Mouse (Mus musculus) embryonic facial prominence, embryonic 10.5 days (tissue): Measurements from ENCODE around the gene Ap2b1. TPM values are rescaled to one million over a fixed set of nuclear protein-coding genes. Genes with fewer than 3 reads are reported as not detected.

Experiments used
- DNase-seq: peaks from one replicate; pipeline ENCODE4 v3.0.0-alpha.2; 2017; ENCODE audit warnings: low spot score
- H3K27ac ChIP-seq: fragments of 300-500 bp; sonication (generic); replicated peaks from 2 replicates; pipeline ENCODE4 v1.5.1; 2016; ENCODE audit warnings: mild to moderate bottlenecking
- H3K27me3 ChIP-seq: fragments of 300-500 bp; sonication (generic); replicated peaks from 2 replicates; pipeline ENCODE4 v1.6.1; 2016; ENCODE audit warnings: low read depth, mild to moderate bottlenecking; ENCODE audit not compliant: poor library complexity, severe bottlenecking
- H3K36me3 ChIP-seq: fragments of 300-500 bp; sonication (generic); replicated peaks from 2 replicates; pipeline ENCODE4 v1.6.1; 2016; ENCODE audit warnings: mild to moderate bottlenecking, moderate library complexity
- H3K4me1 ChIP-seq: fragments of 300-500 bp; sonication (generic); 2 replicates; pipeline ENCODE4 v1.6.1; 2016
- H3K4me3 ChIP-seq: fragments of 300-500 bp; sonication (generic); 2 replicates; pipeline ENCODE4 v1.5.1; 2016; ENCODE audit warnings: mild to moderate bottlenecking, moderate library complexity
- H3K9me3 ChIP-seq: fragments of 300-500 bp; sonication (generic); 2 replicates; pipeline ENCODE4 v1.6.1; 2016; ENCODE audit warnings: mild to moderate bottlenecking
- WGBS: fragments of 180-500 bp; shearing (Covaris S2); methylation state at CpG from one replicate; pipeline ENCODE4 v1.1.7; 2016; 5-methylcytosine and 5-hydroxymethylcytosine counted together
- polyA plus RNA-seq: library from polyadenylated mRNA; unstranded; fragments of >200 nt; fragmentation: Nextera tagmentation; extraction: Ambion mirVana; gene quantifications from 2 replicates; pipeline ENCODE4 v1.2.1, GENCODE M21; 2016

Ap2b1 gene
- polyA plus RNA-seq, 1 experiment from 2014 or later, result 64.9 TPM

DNA sequence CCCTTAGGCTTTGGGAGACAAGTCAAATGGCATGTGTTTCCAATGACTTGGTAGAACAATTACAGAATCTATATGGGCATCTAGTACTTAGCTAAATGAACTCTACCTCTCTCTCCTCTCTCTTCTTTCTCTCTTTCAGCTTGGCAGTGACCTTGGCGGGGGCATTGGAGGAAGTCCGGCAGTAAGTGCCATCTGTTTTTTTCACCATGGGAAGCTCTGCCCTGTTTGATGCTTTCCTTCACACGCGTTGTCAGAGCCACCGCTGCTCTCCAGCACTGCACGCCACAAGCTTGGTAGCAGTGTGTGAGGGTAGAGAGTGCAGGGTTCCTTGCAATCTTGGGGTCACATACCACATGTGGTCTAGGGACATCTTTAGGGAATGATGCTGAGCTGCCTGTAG lies 65.8 kb downstream of the Ap2b1 start:
- no peaks in the 10 kb centered on the region for H3K9me3 ChIP-seq
- H3K4me1 ChIP-seq, result no peaks in the 10 kb centered on the region
- H3K27ac ChIP-seq, result no peak overlapping the region
- 91% methylated on average over 6 of the region's 6 CpGs for WGBS
- peaks cover 58% of the 10 kb centered on the region for H3K36me3 ChIP-seq
- DNase-seq, result no peak
- no peaks in the 10 kb centered on the region for H3K27me3 ChIP-seq
- no peak overlapping the region for H3K4me3 ChIP-seq

- Histone ChIP-seq H3K36me3 (peaks cover 94% of the 10 kb centered on the region), H3K4me1 (no peaks in the 10 kb centered on the region), H3K4me3 (no peak overlapping the region), H3K27me3 (no peaks in the 10 kb centered on the region), H3K27ac (no peak overlapping the region), H3K9me3 (no peaks in the 10 kb centered on the region)
- WGBS, result 92% methylated on average over 4 of the region's 4 CpGs
- DNase-seq, result no peak
Observed at GRCm38 (mm10) chr11:83371267-83371666, 72.4 kb downstream of the Ap2b1 start.

GRCm38 (mm10) chr11:83379745-83380341 lies 81.0 kb downstream of the Ap2b1 start:
- H3K27ac ChIP-seq, result no peak overlapping the region
- 88% methylated on average over 7 of the region's 7 CpGs for WGBS
- H3K4me1 ChIP-seq, result no peaks in the 10 kb centered on the region
- no peaks in the 10 kb centered on the region for H3K27me3 ChIP-seq
- no peak for DNase-seq
- H3K36me3 ChIP-seq, result peaks cover 50% of the 10 kb centered on the region
- H3K4me3 ChIP-seq, result no peak overlapping the region
- H3K9me3 ChIP-seq, result no peaks in the 10 kb centered on the region

DNA sequence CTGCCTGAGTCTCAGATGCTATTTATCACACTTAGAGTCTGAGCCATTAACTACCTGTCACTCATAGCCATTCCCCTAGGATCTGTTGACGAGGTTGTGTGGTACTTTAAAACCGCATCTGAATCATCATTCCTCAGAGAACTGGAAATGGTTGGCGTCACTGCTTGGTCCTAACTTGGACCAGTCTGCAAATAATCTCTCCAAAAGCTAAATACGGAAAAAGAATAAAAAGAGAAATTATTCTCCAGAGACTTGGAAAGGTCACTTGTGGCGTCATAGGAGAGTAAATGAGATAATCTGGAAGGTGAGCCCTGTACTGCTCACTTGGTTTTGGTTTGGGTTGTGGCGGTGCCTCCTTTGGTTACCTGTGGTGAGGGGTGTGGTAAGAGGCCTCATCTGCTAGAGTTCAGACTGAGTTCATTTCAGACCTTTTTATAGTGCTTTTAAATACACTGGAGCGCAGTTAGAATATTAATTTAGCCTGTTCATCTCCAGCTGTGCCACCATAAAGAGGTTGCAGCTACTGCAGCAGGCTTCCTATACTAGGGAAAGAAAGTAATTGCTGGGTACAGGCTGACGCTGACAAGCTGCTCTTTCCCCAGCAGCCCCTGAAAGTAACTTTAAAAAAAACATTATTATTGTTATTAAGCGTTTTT lies 84.2 kb downstream of the Ap2b1 start:
- H3K27ac ChIP-seq, result no peak overlapping the region
- H3K4me1 ChIP-seq, result no peaks in the 10 kb centered on the region
- H3K36me3 ChIP-seq, result peaks cover 33% of the 10 kb centered on the region
- 79% methylated on average over 9 of the region's 9 CpGs for WGBS
- no peak for DNase-seq
- no peaks in the 10 kb centered on the region for H3K27me3 ChIP-seq
- no peaks in the 10 kb centered on the region for H3K9me3 ChIP-seq
- H3K4me3 ChIP-seq, result no peak overlapping the region

- Histone ChIP-seq H3K4me1 (no peaks in the 10 kb centered on the region), H3K27ac (no peak overlapping the region), H3K9me3 (no peaks in the 10 kb centered on the region), H3K4me3 (no peak overlapping the region), H3K36me3 (peaks cover 36% of the 10 kb centered on the region), H3K27me3 (no peaks in the 10 kb centered on the region)
- WGBS, result 95% methylated on average over 1 of the region's 1 CpGs
- DNase-seq, result no peak
Observed at GRCm38 (mm10) chr11:83383532-83383887, 84.7 kb downstream of the Ap2b1 start.

DNA sequence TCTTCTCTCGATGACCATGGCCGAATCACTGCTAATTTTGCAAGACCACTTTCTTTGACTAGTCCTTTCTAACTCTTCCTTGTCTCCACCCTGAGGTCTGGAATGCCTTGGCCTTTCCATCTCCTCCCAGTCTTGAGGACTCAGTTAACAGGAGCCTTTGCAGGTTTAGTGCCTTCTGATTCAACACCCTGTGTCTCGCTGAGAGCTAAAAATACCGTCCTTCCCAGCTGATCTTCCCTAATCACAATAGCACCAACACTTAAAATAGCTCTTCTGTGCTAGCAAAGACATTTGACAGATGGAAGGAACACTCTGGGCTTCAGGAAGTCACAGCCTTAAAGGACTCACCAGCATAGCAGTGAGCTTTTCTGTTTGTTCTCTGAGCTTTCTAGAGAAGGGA lies 94.2 kb downstream of the Ap2b1 start:
- Histone ChIP-seq H3K27me3 (no peaks in the 10 kb centered on the region), H3K27ac (no peak overlapping the region), H3K4me3 (no peak overlapping the region), H3K9me3 (no peaks in the 10 kb centered on the region), H3K4me1 (0 out of 2 replicates have a peak, but pooled peaks cover 6% of the 10 kb centered on the region), H3K36me3 (peaks cover 84% of the 10 kb centered on the region)
- WGBS, result 91% methylated on average over 4 of the region's 4 CpGs
- DNase-seq, result no peak

DNA sequence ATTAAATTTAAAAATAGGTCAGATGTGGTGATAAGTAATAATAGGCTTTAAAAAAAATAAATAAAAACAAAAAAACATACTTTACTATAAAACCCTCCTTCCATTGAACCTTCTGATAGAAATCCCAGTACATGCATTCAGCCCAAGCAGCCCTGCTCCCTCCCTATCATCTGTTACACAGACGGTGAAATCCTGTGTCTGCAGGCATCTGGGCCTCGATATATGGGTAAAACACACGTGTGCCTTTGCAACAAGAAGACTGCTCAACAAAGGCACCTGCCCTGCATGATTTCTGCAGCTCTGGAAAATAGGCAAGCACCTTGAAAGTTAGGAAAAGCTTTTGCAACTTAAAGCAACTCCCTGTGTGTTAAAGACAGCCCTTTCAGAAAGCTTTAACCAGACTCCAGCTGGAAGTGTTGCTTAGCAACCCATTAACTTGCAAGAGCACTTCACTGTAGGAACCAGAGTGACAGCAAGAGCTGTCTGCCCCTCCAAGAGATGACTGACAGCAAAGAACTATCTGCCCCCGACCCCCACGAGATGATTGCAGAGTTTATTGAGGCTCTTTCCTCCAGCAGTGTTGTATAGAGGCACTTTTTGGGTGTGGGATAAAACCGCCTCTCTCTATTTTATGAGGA lies 96.1 kb downstream of the Ap2b1 start:
- 47% methylated on average over 6 of the region's 6 CpGs for WGBS
- H3K4me3 ChIP-seq, result no peak overlapping the region
- DNase-seq, result no peak
- 0 out of 2 replicates have a peak, but pooled peaks cover 6% of the 10 kb centered on the region for H3K4me1 ChIP-seq
- H3K27ac ChIP-seq, result no peak overlapping the region
- no peaks in the 10 kb centered on the region for H3K9me3 ChIP-seq
- H3K27me3 ChIP-seq, result no peaks in the 10 kb centered on the region
- peaks cover 87% of the 10 kb centered on the region for H3K36me3 ChIP-seq

- Histone ChIP-seq H3K27ac (no peak overlapping the region), H3K4me1 (0 out of 2 replicates have a peak, but pooled peaks cover 6% of the 10 kb centered on the region), H3K4me3 (no peak overlapping the region), H3K27me3 (no peaks in the 10 kb centered on the region), H3K36me3 (peaks cover 78% of the 10 kb centered on the region), H3K9me3 (no peaks in the 10 kb centered on the region)
- WGBS, result 92% methylated on average over 7 of the region's 7 CpGs
- no peak for DNase-seq
Observed at GRCm38 (mm10) chr11:83397626-83398025, 98.8 kb downstream of the Ap2b1 start.

DNA sequence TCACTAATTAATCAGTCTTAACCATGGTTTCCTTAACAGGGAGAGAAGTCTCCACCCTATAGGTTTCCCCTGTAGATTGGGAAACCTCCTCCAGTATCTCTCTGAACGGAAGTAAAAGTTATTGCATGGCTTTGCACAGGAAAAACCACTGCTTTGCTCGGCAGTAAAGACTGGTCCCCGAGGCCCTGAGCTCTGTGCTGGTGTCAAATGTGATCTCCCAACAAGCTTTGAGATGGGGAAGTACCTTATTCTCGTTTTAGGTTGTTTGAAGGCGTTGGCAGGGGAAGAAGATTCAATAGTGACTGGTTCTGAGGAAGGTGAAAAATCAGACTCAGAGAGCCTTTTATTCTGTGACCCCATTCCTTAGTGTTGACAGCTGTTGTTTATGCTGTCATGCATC lies 99.9 kb downstream of the Ap2b1 start:
- Histone ChIP-seq H3K4me1 (0 out of 2 replicates have a peak, but pooled peaks cover 6% of the 10 kb centered on the region), H3K36me3 (peaks cover 78% of the 10 kb centered on the region), H3K27ac (no peak overlapping the region), H3K27me3 (no peaks in the 10 kb centered on the region), H3K4me3 (no peak overlapping the region), H3K9me3 (no peaks in the 10 kb centered on the region)
- DNase-seq, result no peak
- WGBS, result 81% methylated on average over 5 of the region's 5 CpGs

DNA sequence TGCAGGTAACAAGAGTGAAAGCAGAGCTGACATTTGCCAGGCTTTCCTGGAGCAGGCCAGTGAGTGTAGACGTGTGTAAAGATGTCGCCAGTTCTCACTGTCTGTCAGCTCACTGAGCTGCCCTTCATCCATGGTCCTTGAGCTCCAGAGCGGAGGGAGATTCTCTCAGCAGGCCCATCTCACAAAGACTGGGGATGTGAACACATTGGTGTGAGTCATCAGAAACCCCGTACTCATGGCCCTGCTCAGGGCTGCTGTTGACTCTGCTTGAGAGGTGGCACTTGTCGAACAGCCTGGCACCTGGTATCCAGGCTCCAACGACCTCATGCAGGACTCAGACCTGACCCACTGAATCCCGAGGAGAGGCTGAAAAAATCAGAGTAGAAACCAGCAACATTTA lies 105.0 kb downstream of the Ap2b1 start:
- no peak overlapping the region for H3K27ac ChIP-seq
- H3K27me3 ChIP-seq, result peaks cover 4% of the 10 kb centered on the region; the same call in 1 of the 2 replicates
- WGBS, result 88% methylated on average over 7 of the region's 7 CpGs
- no peak for DNase-seq
- no peaks in the 10 kb centered on the region for H3K9me3 ChIP-seq
- H3K4me3 ChIP-seq, result no peak overlapping the region
- peaks cover 8% of the 10 kb centered on the region for H3K4me1 ChIP-seq
- peaks cover 50% of the 10 kb centered on the region for H3K36me3 ChIP-seq

GRCm38 (mm10) chr11:83406391-83406790 lies 107.6 kb downstream of the Ap2b1 start:
- H3K27me3 ChIP-seq, result peaks cover 20% of the 10 kb centered on the region
- DNase-seq, result no peak
- peaks cover 25% of the 10 kb centered on the region for H3K4me1 ChIP-seq
- 63% methylated on average over 3 of the region's 3 CpGs for WGBS
- H3K36me3 ChIP-seq, result peaks cover 30% of the 10 kb centered on the region
- no peak overlapping the region for H3K4me3 ChIP-seq
- no peaks in the 10 kb centered on the region for H3K9me3 ChIP-seq
- no peak overlapping the region for H3K27ac ChIP-seq

DNA sequence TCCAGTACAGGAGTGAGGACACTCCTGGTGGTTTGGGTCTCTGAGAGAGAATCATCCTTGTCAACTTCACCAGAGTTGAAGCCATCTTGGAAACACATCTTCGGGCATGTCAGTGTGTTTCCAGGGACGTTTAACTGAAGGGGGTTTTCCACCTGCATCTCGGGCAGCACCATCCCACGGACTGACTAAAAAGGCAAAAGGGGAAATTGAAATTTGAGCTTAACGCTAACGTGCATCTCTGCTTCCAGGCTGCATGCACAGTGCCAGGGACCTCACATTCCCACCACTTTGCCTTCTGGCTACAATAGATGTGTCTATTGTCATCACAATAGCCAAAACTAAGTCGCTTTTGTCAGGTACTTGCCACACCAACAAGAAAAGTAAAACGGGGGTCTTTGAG lies 109.4 kb downstream of the Ap2b1 start:
- no peak overlapping the region for H3K4me3 ChIP-seq
- H3K9me3 ChIP-seq, result no peaks in the 10 kb centered on the region
- no peak overlapping the region for H3K27ac ChIP-seq
- peaks cover 15% of the 10 kb centered on the region for H3K36me3 ChIP-seq
- peaks cover 36% of the 10 kb centered on the region for H3K27me3 ChIP-seq
- WGBS, result 37% methylated on average over 8 of the region's 8 CpGs
- DNase-seq, result no peak
- peaks cover 25% of the 10 kb centered on the region for H3K4me1 ChIP-seq
